Mouse (Mus musculus): ENCODE data around the gene Slc4a5. TPM values are rescaled to one million over a fixed set of nuclear protein-coding genes. Genes with fewer than 3 reads are reported as not detected.

Slc4a5 gene
- total RNA-seq, 1 experiment = 104 TPM

GRCm38 (mm10) chr6:83309017-83309416 lies 89.4 kb downstream of the Slc4a5 start:
- no peak for DNase-seq (ENCODE audit: low read depth, low spot score)
- TF ChIP-seq HCFC1 (IDR thresholded peaks at IDR 0.05; ENCODE audit: borderline replicate concordance, insufficient read depth, low read length) (no peak), MAFK (IDR thresholded peaks at IDR 0.05; ENCODE audit: insufficient read depth, low read depth, low read length) (no peak), ZC3H11A (IDR thresholded peaks at IDR 0.05; ENCODE audit: borderline replicate concordance, low read depth, low read length) (no peak), ZNF384 (IDR thresholded peaks at IDR 0.05; ENCODE audit: low read depth, low read length) (no peak), CHD2 (IDR thresholded peaks at IDR 0.05; ENCODE audit: low read depth, low read length) (no peak)
- H3K4me1 ChIP-seq (ENCODE audit: control insufficient read depth in 2 of 2, insufficient read depth in 2 of 2, low read length in 2 of 2, poor library complexity in 1 of 2) = no peaks in the 10 kb centered on the region
- H3K9me3 ChIP-seq (ENCODE audit: control insufficient read depth, insufficient read depth, low read depth, low read length) = no peaks in the 10 kb centered on the region
- H3K4me3 ChIP-seq (ENCODE audit: insufficient read depth in 1 of 2, low read depth in 1 of 2, low read length in 2 of 2, poor library complexity in 1 of 2, severe bottlenecking in 1 of 2) = no peak overlapping the region
- H3K36me3 ChIP-seq (ENCODE audit: control insufficient read depth, insufficient read depth, low read length, poor library complexity, severe bottlenecking) = peaks cover 17% of the 10 kb centered on the region
- H3K9ac ChIP-seq (ENCODE audit: insufficient read depth, low read depth, low read length, poor library complexity, severe bottlenecking) = no peak overlapping the region
- no peak overlapping the region for H3K27ac ChIP-seq (ENCODE audit: insufficient read depth, low read depth, low read length, poor library complexity, severe bottlenecking)
- in situ Hi-C loops (cut with MboI; ENCODE audit: low sequenced_read_pairs in 2 of 2, unreplicated experiment in 2 of 2) = no loop called here

- peaks cover 16% of the 10 kb centered on the region for H3K36me3 ChIP-seq (ENCODE audit: control insufficient read depth, insufficient read depth, low read length, poor library complexity, severe bottlenecking)
- H3K4me1 ChIP-seq (ENCODE audit: control insufficient read depth in 2 of 2, insufficient read depth in 2 of 2, low read length in 2 of 2, poor library complexity in 1 of 2) = no peaks in the 10 kb centered on the region
- in situ Hi-C loops (cut with MboI; ENCODE audit: low sequenced_read_pairs in 2 of 2, unreplicated experiment in 2 of 2) = no loop called here
- H3K9ac ChIP-seq (ENCODE audit: insufficient read depth, low read depth, low read length, poor library complexity, severe bottlenecking) = no peak overlapping the region
- H3K9me3 ChIP-seq (ENCODE audit: control insufficient read depth, insufficient read depth, low read depth, low read length) = no peaks in the 10 kb centered on the region
- H3K4me3 ChIP-seq (ENCODE audit: insufficient read depth in 1 of 2, low read depth in 1 of 2, low read length in 2 of 2, poor library complexity in 1 of 2, severe bottlenecking in 1 of 2) = no peak overlapping the region
- no peak for DNase-seq (ENCODE audit: low read depth, low spot score)
- TF ChIP-seq ZNF384 (IDR thresholded peaks at IDR 0.05; ENCODE audit: low read depth, low read length) (no peak), CHD2 (IDR thresholded peaks at IDR 0.05; ENCODE audit: low read depth, low read length) (no peak), HCFC1 (IDR thresholded peaks at IDR 0.05; ENCODE audit: borderline replicate concordance, insufficient read depth, low read length) (no peak), ZC3H11A (IDR thresholded peaks at IDR 0.05; ENCODE audit: borderline replicate concordance, low read depth, low read length) (no peak), MAFK (IDR thresholded peaks at IDR 0.05; ENCODE audit: insufficient read depth, low read depth, low read length) (no peak)
- no peak overlapping the region for H3K27ac ChIP-seq (ENCODE audit: insufficient read depth, low read depth, low read length, poor library complexity, severe bottlenecking)
Measured at GRCm38 (mm10) chr6:83311206-83311605, 91.6 kb downstream of the Slc4a5 start.

- Histone ChIP-seq H3K36me3 (ENCODE audit: control insufficient read depth, insufficient read depth, low read length, poor library complexity, severe bottlenecking) (peaks cover 12% of the 10 kb centered on the region), H3K9ac (ENCODE audit: insufficient read depth, low read depth, low read length, poor library complexity, severe bottlenecking) (no peak overlapping the region), H3K4me1 (ENCODE audit: control insufficient read depth in 2 of 2, insufficient read depth in 2 of 2, low read length in 2 of 2, poor library complexity in 1 of 2) (peaks cover 0 to 1% of the 10 kb centered on the region in 2 experiments; a peak in 1 of 4 replicates), H3K4me3 (ENCODE audit: insufficient read depth in 1 of 2, low read depth in 1 of 2, low read length in 2 of 2, poor library complexity in 1 of 2, severe bottlenecking in 1 of 2) (no peak overlapping the region), H3K27ac (ENCODE audit: insufficient read depth, low read depth, low read length, poor library complexity, severe bottlenecking) (no peak overlapping the region), H3K9me3 (ENCODE audit: control insufficient read depth, insufficient read depth, low read depth, low read length) (no peaks in the 10 kb centered on the region)
- in situ Hi-C loops (cut with MboI; ENCODE audit: low sequenced_read_pairs in 2 of 2, unreplicated experiment in 2 of 2) = no loop called here
- no peak for TF ChIP-seq ZNF384 (IDR thresholded peaks at IDR 0.05; ENCODE audit: low read depth, low read length)
- no peak for TF ChIP-seq MAFK (IDR thresholded peaks at IDR 0.05; ENCODE audit: insufficient read depth, low read depth, low read length)
- TF ChIP-seq CHD2 (IDR thresholded peaks at IDR 0.05; ENCODE audit: low read depth, low read length) = no peak
- no peak for TF ChIP-seq ZC3H11A (IDR thresholded peaks at IDR 0.05; ENCODE audit: borderline replicate concordance, low read depth, low read length)
- TF ChIP-seq HCFC1 (IDR thresholded peaks at IDR 0.05; ENCODE audit: borderline replicate concordance, insufficient read depth, low read length) = no peak
- DNase-seq (ENCODE audit: low read depth, low spot score) = no peak
Measured at GRCm38 (mm10) chr6:83312021-83312420, 92.4 kb downstream of the Slc4a5 start.

- no peak overlapping the region for H3K27ac ChIP-seq (ENCODE audit: insufficient read depth, low read depth, low read length, poor library complexity, severe bottlenecking)
- in situ Hi-C loops (cut with MboI; ENCODE audit: low sequenced_read_pairs in 2 of 2, unreplicated experiment in 2 of 2) = no loop called here
- H3K4me1 ChIP-seq (ENCODE audit: control insufficient read depth in 2 of 2, insufficient read depth in 2 of 2, low read length in 2 of 2, poor library complexity in 1 of 2) = peaks cover 0 to 4% of the 10 kb centered on the region in 2 experiments; a peak in 1 of 4 replicates
- H3K36me3 ChIP-seq (ENCODE audit: control insufficient read depth, insufficient read depth, low read length, poor library complexity, severe bottlenecking) = peaks cover 12% of the 10 kb centered on the region
- no peak overlapping the region for H3K9ac ChIP-seq (ENCODE audit: insufficient read depth, low read depth, low read length, poor library complexity, severe bottlenecking)
- H3K9me3 ChIP-seq (ENCODE audit: control insufficient read depth, insufficient read depth, low read depth, low read length) = no peaks in the 10 kb centered on the region
- TF ChIP-seq MAFK (IDR thresholded peaks at IDR 0.05; ENCODE audit: insufficient read depth, low read depth, low read length) = no peak
- no peak for TF ChIP-seq HCFC1 (IDR thresholded peaks at IDR 0.05; ENCODE audit: borderline replicate concordance, insufficient read depth, low read length)
- no peak for TF ChIP-seq ZC3H11A (IDR thresholded peaks at IDR 0.05; ENCODE audit: borderline replicate concordance, low read depth, low read length)
- no peak for TF ChIP-seq CHD2 (IDR thresholded peaks at IDR 0.05; ENCODE audit: low read depth, low read length)
- no peak for TF ChIP-seq ZNF384 (IDR thresholded peaks at IDR 0.05; ENCODE audit: low read depth, low read length)
- DNase-seq (ENCODE audit: low read depth, low spot score) = no peak
- H3K4me3 ChIP-seq (ENCODE audit: insufficient read depth in 1 of 2, low read depth in 1 of 2, low read length in 2 of 2, poor library complexity in 1 of 2, severe bottlenecking in 1 of 2) = no peak overlapping the region
Measured at GRCm38 (mm10) chr6:83312514-83312913, 92.9 kb downstream of the Slc4a5 start.

GRCm38 (mm10) chr6:83315293-83315692 lies 95.7 kb downstream of the Slc4a5 start:
- peaks cover 0 to 4% of the 10 kb centered on the region in 2 experiments; a peak in 1 of 4 replicates for H3K4me1 ChIP-seq (ENCODE audit: control insufficient read depth in 2 of 2, insufficient read depth in 2 of 2, low read length in 2 of 2, poor library complexity in 1 of 2)
- H3K27ac ChIP-seq (ENCODE audit: insufficient read depth, low read depth, low read length, poor library complexity, severe bottlenecking) = no peak overlapping the region
- H3K9ac ChIP-seq (ENCODE audit: insufficient read depth, low read depth, low read length, poor library complexity, severe bottlenecking) = no peak overlapping the region
- no peak for TF ChIP-seq CHD2 (IDR thresholded peaks at IDR 0.05; ENCODE audit: low read depth, low read length)
- peaks cover 12% of the 10 kb centered on the region for H3K36me3 ChIP-seq (ENCODE audit: control insufficient read depth, insufficient read depth, low read length, poor library complexity, severe bottlenecking)
- H3K9me3 ChIP-seq (ENCODE audit: control insufficient read depth, insufficient read depth, low read depth, low read length) = no peaks in the 10 kb centered on the region
- no peak overlapping the region for H3K4me3 ChIP-seq (ENCODE audit: insufficient read depth in 1 of 2, low read depth in 1 of 2, low read length in 2 of 2, poor library complexity in 1 of 2, severe bottlenecking in 1 of 2)
- DNase-seq (ENCODE audit: low read depth, low spot score) = no peak
- in situ Hi-C loops (cut with MboI; ENCODE audit: low sequenced_read_pairs in 2 of 2, unreplicated experiment in 2 of 2) = no loop called here

Measured in ES-E14 (cell line).